Mouse (Mus musculus) liver, embryonic 12.5 days (tissue): ENCODE measurements around the gene Plcxd2. TPM values are rescaled to one million over a fixed set of nuclear protein-coding genes. Genes with fewer than 3 reads are reported as not detected.

Source experiments
- polyA plus RNA-seq: library from polyadenylated mRNA; unstranded; fragments of >200 nt; fragmentation: Nextera tagmentation; extraction: Ambion mirVana; gene quantifications from 2 replicates; pipeline ENCODE4 v1.2.1, GENCODE M21; 2016

Plcxd2 gene
- polyA plus RNA-seq, 1 experiment from 2014 or later, result 3.8 TPM

Other genes with a start within 250 kb of the Plcxd2 start
- gene Phldb2, start 56.6 kb downstream of the Plcxd2 start, polyA plus RNA-seq, result 17.4 TPM in 2 replicates
- 0.12 and 0.15 TPM in 2 replicates for gene Cd96, start 110.0 kb upstream of the Plcxd2 start, polyA plus RNA-seq
- gene Gm4737, start 144.9 kb upstream of the Plcxd2 start, polyA plus RNA-seq, result 2.7 TPM in 2 replicates